Mouse (Mus musculus) intestine, embryonic 15.5 days (tissue): Measurements from ENCODE around the gene Irf2. TPM values are rescaled to one million over a fixed set of nuclear protein-coding genes. Genes with fewer than 3 reads are reported as not detected.

Experiments
- ATAC-seq: fragments of 200-750 bp; cut with Nextera tagmentation; 2 replicates; pipeline ENCODE4 v1.8.0; 2017; ENCODE audit warnings: moderate TSS enrichment, moderate library complexity
- H3K27ac ChIP-seq: fragments of 300-500 bp; sonication (generic); 2 replicates; pipeline ENCODE4 v1.5.1; 2015; ENCODE audit warnings: mild to moderate bottlenecking, inconsistent platforms
- H3K27me3 ChIP-seq: fragments of 300-500 bp; sonication (generic); replicated peaks from 2 replicates; pipeline ENCODE4 v1.6.1; 2015; ENCODE audit warnings: inconsistent platforms
- H3K36me3 ChIP-seq: fragments of 300-500 bp; sonication (generic); 2 replicates; pipeline ENCODE4 v1.6.1; 2015; ENCODE audit warnings: inconsistent platforms
- H3K4me1 ChIP-seq: fragments of 300-500 bp; sonication (generic); replicated peaks from 2 replicates; pipeline ENCODE4 v1.6.1; 2015; ENCODE audit warnings: inconsistent platforms
- H3K4me2 ChIP-seq: fragments of 300-500 bp; sonication (generic); replicated peaks from 2 replicates; pipeline ENCODE4 v1.6.1; 2015; ENCODE audit warnings: mild to moderate bottlenecking, inconsistent platforms
- H3K4me3 ChIP-seq: fragments of 300-500 bp; sonication (generic); replicated peaks from 2 replicates; pipeline ENCODE4 v1.5.1; 2015; ENCODE audit warnings: inconsistent platforms
- H3K9ac ChIP-seq: fragments of 300-500 bp; sonication (generic); 2 replicates; pipeline ENCODE4 v1.6.1; 2015; ENCODE audit warnings: inconsistent platforms
- H3K9me3 ChIP-seq: fragments of 300-500 bp; sonication (generic); 2 replicates; pipeline ENCODE4 v1.6.1; 2016; ENCODE audit warnings: inconsistent platforms
- WGBS: fragments of 180-500 bp; shearing (Covaris S2); methylation state at CpG from one replicate; pipeline ENCODE4 v1.1.7; 2015; 5-methylcytosine and 5-hydroxymethylcytosine counted together
- polyA plus RNA-seq: library from polyadenylated mRNA; unstranded; fragments of >200 nt; fragmentation: Nextera tagmentation; extraction: Ambion mirVana; gene quantifications from 2 replicates; pipeline ENCODE4 v1.2.1, GENCODE M21; 2015

The Irf2 gene
- polyA plus RNA-seq, 1 experiment from 2014 or later, result 34.7 TPM

- H3K27me3 ChIP-seq, result no peaks in the 10 kb centered on the region
- no peak overlapping the region for H3K4me3 ChIP-seq
- no peak overlapping the region for H3K4me2 ChIP-seq
- 0 out of 2 replicates have a peak, but pooled peaks cover 2% of the 10 kb centered on the region for H3K4me1 ChIP-seq
- H3K36me3 ChIP-seq, result peaks cover 9% of the 10 kb centered on the region
- no peak overlapping the region for H3K27ac ChIP-seq
- no peaks in the 10 kb centered on the region for H3K9me3 ChIP-seq
- H3K9ac ChIP-seq, result no peak overlapping the region
- 74% methylated on average over 2 of the region's 2 CpGs for WGBS
- peak; percentile 29; the same call in 1 of the 2 replicates for ATAC-seq
Measured at GRCm38 (mm10) chr8:46792653-46793052, 53.1 kb downstream of the Irf2 start.

- no peaks in the 10 kb centered on the region for H3K9me3 ChIP-seq
- peak overlapping the region; percentile 17; the same call in 1 of the 2 replicates for H3K27ac ChIP-seq
- peaks cover 10% of the 10 kb centered on the region for H3K36me3 ChIP-seq
- H3K4me3 ChIP-seq, result no peak overlapping the region
- WGBS, result 95% methylated on average over 14 of the region's 14 CpGs
- no peaks in the 10 kb centered on the region for H3K27me3 ChIP-seq
- no peak overlapping the region for H3K4me2 ChIP-seq
- H3K4me1 ChIP-seq, result 0 out of 2 replicates have a peak, but pooled peaks cover 2% of the 10 kb centered on the region
- no peak overlapping the region for H3K9ac ChIP-seq
- ATAC-seq, result no peak
Measured at GRCm38 (mm10) chr8:46793248-46793647, 53.7 kb downstream of the Irf2 start.

- Histone ChIP-seq H3K4me3 (no peak overlapping the region), H3K27ac (no peak overlapping the region), H3K9ac (no peak overlapping the region), H3K27me3 (no peaks in the 10 kb centered on the region), H3K9me3 (no peaks in the 10 kb centered on the region), H3K36me3 (peaks cover 10% of the 10 kb centered on the region), H3K4me2 (no peak overlapping the region), H3K4me1 (0 out of 2 replicates have a peak, but pooled peaks cover 4% of the 10 kb centered on the region)
- ATAC-seq, result no peak
- 84% methylated on average over 5 of the region's 5 CpGs for WGBS
Measured at GRCm38 (mm10) chr8:46794317-46794716, 54.8 kb downstream of the Irf2 start.

GRCm38 (mm10) chr8:46799212-46799611 is 59.7 kb downstream of the Irf2 start:
- Histone ChIP-seq H3K27me3 (no peaks in the 10 kb centered on the region), H3K9ac (no peak overlapping the region), H3K4me1 (0 out of 2 replicates have a peak, but pooled peaks cover 2% of the 10 kb centered on the region), H3K36me3 (peaks cover 10% of the 10 kb centered on the region), H3K9me3 (no peaks in the 10 kb centered on the region), H3K4me2 (no peak overlapping the region), H3K27ac (peak overlapping the region; percentile 45), H3K4me3 (no peak overlapping the region)
- peak; percentile 28 for ATAC-seq
- WGBS, result 68% methylated on average over 5 of the region's 5 CpGs

GRCm38 (mm10) chr8:46799706-46800105 is 60.2 kb downstream of the Irf2 start:
- Histone ChIP-seq H3K9ac (no peak overlapping the region), H3K4me1 (0 out of 2 replicates have a peak, but pooled peaks cover 2% of the 10 kb centered on the region), H3K27ac (no peak overlapping the region), H3K9me3 (no peaks in the 10 kb centered on the region), H3K4me3 (no peak overlapping the region), H3K36me3 (peaks cover 10% of the 10 kb centered on the region), H3K4me2 (no peak overlapping the region), H3K27me3 (no peaks in the 10 kb centered on the region)
- 42% methylated on average over 2 of the region's 2 CpGs for WGBS
- ATAC-seq, result peak; percentile 93

GRCm38 (mm10) chr8:46801153-46801684 is 61.7 kb downstream of the Irf2 start:
- no peak overlapping the region for H3K27ac ChIP-seq
- ATAC-seq, result no peak
- WGBS, result 33% methylated on average over 1 of the region's 1 CpGs
- 0 out of 2 replicates have a peak, but pooled peaks cover 2% of the 10 kb centered on the region for H3K4me1 ChIP-seq
- no peaks in the 10 kb centered on the region for H3K9me3 ChIP-seq
- no peaks in the 10 kb centered on the region for H3K27me3 ChIP-seq
- no peak overlapping the region for H3K4me3 ChIP-seq
- no peak overlapping the region for H3K9ac ChIP-seq
- H3K36me3 ChIP-seq, result peaks cover 12% of the 10 kb centered on the region
- no peak overlapping the region for H3K4me2 ChIP-seq

- 86% methylated on average over 2 of the region's 2 CpGs for WGBS
- H3K9me3 ChIP-seq, result no peaks in the 10 kb centered on the region
Measured at GRCm38 (mm10) chr8:46802009-46802408, 62.5 kb downstream of the Irf2 start.

GRCm38 (mm10) chr8:46804721-46805120 is 65.2 kb downstream of the Irf2 start:
- H3K4me3 ChIP-seq, result no peak overlapping the region
- H3K9ac ChIP-seq, result no peak overlapping the region
- ATAC-seq, result no peak
- peaks cover 21% of the 10 kb centered on the region for H3K36me3 ChIP-seq
- 93% methylated on average over 5 of the region's 5 CpGs for WGBS
- no peak overlapping the region for H3K27ac ChIP-seq
- H3K4me2 ChIP-seq, result no peak overlapping the region
- no peaks in the 10 kb centered on the region for H3K27me3 ChIP-seq
- no peaks in the 10 kb centered on the region for H3K4me1 ChIP-seq
- no peaks in the 10 kb centered on the region for H3K9me3 ChIP-seq

More at GRCm38 (mm10) chr8:46802009-46802408, 62.5 kb downstream of the Irf2 start:
- no peak overlapping the region for H3K9ac ChIP-seq
- no peaks in the 10 kb centered on the region for H3K27me3 ChIP-seq
- ATAC-seq, result no peak
- no peak overlapping the region for H3K4me3 ChIP-seq
- no peak overlapping the region for H3K27ac ChIP-seq
- H3K4me1 ChIP-seq, result 0 out of 2 replicates have a peak, but pooled peaks cover 2% of the 10 kb centered on the region
- H3K36me3 ChIP-seq, result peaks cover 16% of the 10 kb centered on the region
- no peak overlapping the region for H3K4me2 ChIP-seq

- Histone ChIP-seq H3K4me1 (no peaks in the 10 kb centered on the region), H3K4me2 (no peak overlapping the region), H3K27me3 (no peaks in the 10 kb centered on the region), H3K4me3 (no peak overlapping the region), H3K9me3 (no peaks in the 10 kb centered on the region), H3K27ac (no peak overlapping the region), H3K36me3 (peaks cover 24% of the 10 kb centered on the region), H3K9ac (no peak overlapping the region)
- peak; percentile 97 for ATAC-seq
- 72% methylated on average over 11 of the region's 11 CpGs for WGBS
Measured at GRCm38 (mm10) chr8:46811021-46811622, 71.6 kb downstream of the Irf2 start.

GRCm38 (mm10) chr8:46811944-46812343 is 72.4 kb downstream of the Irf2 start:
- H3K9ac ChIP-seq, result no peak overlapping the region
- no peaks in the 10 kb centered on the region for H3K9me3 ChIP-seq
- H3K4me2 ChIP-seq, result no peak overlapping the region
- H3K27ac ChIP-seq, result peak overlapping the region; percentile 3; the same call in 1 of the 2 replicates
- no peaks in the 10 kb centered on the region for H3K4me1 ChIP-seq
- H3K27me3 ChIP-seq, result no peaks in the 10 kb centered on the region
- H3K36me3 ChIP-seq, result peaks cover 19% of the 10 kb centered on the region
- WGBS, result 81% methylated on average over 2 of the region's 2 CpGs
- no peak for ATAC-seq
- no peak overlapping the region for H3K4me3 ChIP-seq

- H3K4me3 ChIP-seq, result no peak overlapping the region
- no peak for ATAC-seq
- H3K36me3 ChIP-seq, result peaks cover 9% of the 10 kb centered on the region; the same call in 1 of the 2 replicates
- 90% methylated on average over 4 of the region's 4 CpGs for WGBS
- no peak overlapping the region for H3K9ac ChIP-seq
- H3K4me1 ChIP-seq, result 0 out of 2 replicates have a peak, but pooled peaks cover 3% of the 10 kb centered on the region
- H3K4me2 ChIP-seq, result no peak overlapping the region
- no peaks in the 10 kb centered on the region for H3K9me3 ChIP-seq
- H3K27me3 ChIP-seq, result no peaks in the 10 kb centered on the region
- no peak overlapping the region for H3K27ac ChIP-seq
Measured at GRCm38 (mm10) chr8:46812966-46813365, 73.4 kb downstream of the Irf2 start.

- H3K9ac ChIP-seq, result no peak overlapping the region
- 66% methylated on average over 14 of the region's 14 CpGs for WGBS
- no peak overlapping the region for H3K4me3 ChIP-seq
- H3K27ac ChIP-seq, result no peak overlapping the region
- peaks cover 5% of the 10 kb centered on the region; the same call in 1 of the 2 replicates for H3K36me3 ChIP-seq
- H3K4me1 ChIP-seq, result peaks cover 7% of the 10 kb centered on the region; the same call in 1 of the 2 replicates
- ATAC-seq, result no peak
- no peak overlapping the region for H3K4me2 ChIP-seq
- no peaks in the 10 kb centered on the region for H3K27me3 ChIP-seq
- H3K9me3 ChIP-seq, result no peaks in the 10 kb centered on the region
Measured at GRCm38 (mm10) chr8:46818106-46818989, 78.8 kb downstream of the Irf2 start.
